Comparison of ENCODE assay signal across 26 mouse cellular contexts in genomic region chr9:8558574-8558973, GRCm38 (mm10). TPM values are rescaled to one million over a fixed set of nuclear protein-coding genes. Genes with fewer than 3 reads are reported as not detected.
DNase-seq lines count a peak whose midpoint lies in the region; ATAC-seq and TF ChIP-seq lines count a peak whose summit lies in the region.
"Had no signal": no experiment of that assay in that cellular context is flagged by ENCODE, and none has a peak within 500 bp of the region (broad histone marks: within the 10 kb centered on the region; RNA-seq: fewer than 3 reads in every experiment).

No protein-coding gene starts in this region.

- no peak overlapping the region for H3K4me3 ChIP-seq in embryonic facial prominence, embryonic 14.5 days (ENCODE audit: low read depth, low read length)
- H3K4me3 ChIP-seq in embryonic facial prominence, embryonic 10.5 days = no peak overlapping the region
- H3K4me3 ChIP-seq in kidney, postnatal 0 days (replicated peaks; ENCODE audit: low read depth, low read length) = no peak overlapping the region
- no peak overlapping the region for H3K4me3 ChIP-seq in kidney, embryonic 16.5 days (ENCODE audit: low read length)
- no peak overlapping the region for H3K4me3 ChIP-seq in lung, postnatal 0 days (ENCODE audit: low read depth, low read length)
- H3K4me3 ChIP-seq: embryonic facial prominence, embryonic 12.5 days; erythroblast, embryonic 14.5 days; forebrain, embryonic 12.5 days; forebrain, embryonic 15.5 days; heart, embryonic 12.5 days; heart, embryonic 15.5 days; hindbrain, embryonic 10.5 days; hindbrain, embryonic 15.5 days had no signal

- DNase-seq in embryonic facial prominence, embryonic 14.5 days (ENCODE audit: low spot score) = peak; percentile 5
- DNase-seq in embryonic facial prominence, embryonic 10.5 days (ENCODE audit: low spot score) = no peak
- peak; percentile 3 for DNase-seq in kidney, postnatal 0 days (ENCODE audit: low spot score)
- DNase-seq in lung, postnatal 0 days (ENCODE audit: low spot score) = peak; percentile 36
- no peak for DNase-seq in lung, postnatal 25 days (ENCODE audit: low spot score)
- DNase-seq: adrenal gland, adult 8-10 months; adrenal gland, postnatal 25 days; cerebellum, adult 11-12 months; cerebellum, adult 8-10 months; cerebellum, postnatal 10 days; cerebellum, postnatal 36 days; gastrocnemius, postnatal 25 days; heart, adult 18-20 months; heart, postnatal 10 days; heart, postnatal 36 days had no signal

- no peak for TF ChIP-seq CTCF in kidney, postnatal 0 days (IDR thresholded peaks at IDR 0.05; ENCODE audit: low read depth)
- TF ChIP-seq CTCF in lung, postnatal 0 days (IDR thresholded peaks at IDR 0.05) = no peak

- no peaks in the 10 kb centered on the region for H3K4me1 ChIP-seq in embryonic facial prominence, embryonic 14.5 days (ENCODE audit: control insufficient read depth, insufficient read depth, low read length)
- no peaks in the 10 kb centered on the region for H3K4me1 ChIP-seq in embryonic facial prominence, embryonic 10.5 days
- H3K4me1 ChIP-seq in kidney, postnatal 0 days (replicated peaks; ENCODE audit: insufficient read depth, low read length) = no peaks in the 10 kb centered on the region
- H3K4me1 ChIP-seq in kidney, embryonic 16.5 days (ENCODE audit: insufficient read depth, low read length) = no peaks in the 10 kb centered on the region
- no peaks in the 10 kb centered on the region for H3K4me1 ChIP-seq in lung, postnatal 0 days (ENCODE audit: insufficient read depth, low read depth, low read length)
- H3K4me1 ChIP-seq: embryonic facial prominence, embryonic 12.5 days; forebrain, embryonic 12.5 days; forebrain, embryonic 15.5 days; heart, embryonic 12.5 days; heart, embryonic 15.5 days; hindbrain, embryonic 10.5 days; hindbrain, embryonic 15.5 days had no signal

- ATAC-seq in embryonic facial prominence, embryonic 14.5 days (ENCODE audit: low read depth) = no peak
- ATAC-seq in kidney, postnatal 0 days (replicated peaks; ENCODE audit: low FRiP score, low read depth) = no peak
- ATAC-seq in kidney, embryonic 16.5 days (ENCODE audit: low FRiP score, low TSS enrichment) = no peak
- peak; percentile 74 for ATAC-seq in lung, postnatal 0 days
- ATAC-seq: activated CD4-positive, CD25-positive, alpha-beta regulatory T cell, adult 4 months; CD4-positive, CD25-positive, alpha-beta regulatory T cell, adult 4 months; forebrain, embryonic 15.5 days had no signal

- H3K27ac ChIP-seq in embryonic facial prominence, embryonic 14.5 days (replicated peaks; ENCODE audit: low read depth, low read length) = no peak overlapping the region
- H3K27ac ChIP-seq in embryonic facial prominence, embryonic 10.5 days (replicated peaks) = no peak overlapping the region
- no peak overlapping the region for H3K27ac ChIP-seq in kidney, postnatal 0 days
- no peak overlapping the region for H3K27ac ChIP-seq in kidney, embryonic 16.5 days (ENCODE audit: low read length)
- no peak overlapping the region for H3K27ac ChIP-seq in lung, postnatal 0 days (ENCODE audit: low read length)
- H3K27ac ChIP-seq: embryonic facial prominence, embryonic 12.5 days; forebrain, embryonic 12.5 days; forebrain, embryonic 15.5 days; heart, embryonic 15.5 days; hindbrain, embryonic 10.5 days; hindbrain, embryonic 15.5 days had no signal

- no peak for TF ChIP-seq EP300 in lung, postnatal 0 days (IDR thresholded peaks at IDR 0.05)

- no peaks in the 10 kb centered on the region for H3K27me3 ChIP-seq in embryonic facial prominence, embryonic 14.5 days (replicated peaks; ENCODE audit: control insufficient read depth, insufficient read depth, low read length)
- no peaks in the 10 kb centered on the region for H3K27me3 ChIP-seq in embryonic facial prominence, embryonic 10.5 days (replicated peaks; ENCODE audit: low read depth, poor library complexity, severe bottlenecking)
- no peaks in the 10 kb centered on the region for H3K27me3 ChIP-seq in kidney, postnatal 0 days (ENCODE audit: insufficient read depth, low read length)
- H3K27me3 ChIP-seq in kidney, embryonic 16.5 days (ENCODE audit: insufficient read depth, low read length) = no peaks in the 10 kb centered on the region
- no peaks in the 10 kb centered on the region for H3K27me3 ChIP-seq in lung, postnatal 0 days (replicated peaks; ENCODE audit: insufficient read depth, low read length)
- H3K27me3 ChIP-seq: embryonic facial prominence, embryonic 12.5 days; forebrain, embryonic 12.5 days; forebrain, embryonic 15.5 days; heart, embryonic 12.5 days; heart, embryonic 15.5 days; hindbrain, embryonic 15.5 days had no signal

- H3K9ac ChIP-seq in embryonic facial prominence, embryonic 14.5 days (ENCODE audit: low read depth, low read length) = no peak overlapping the region
- no peak overlapping the region for H3K9ac ChIP-seq in kidney, postnatal 0 days (ENCODE audit: low read depth, low read length)
- H3K9ac ChIP-seq in kidney, embryonic 16.5 days (replicated peaks; ENCODE audit: low read length) = no peak overlapping the region
- no peak overlapping the region for H3K9ac ChIP-seq in lung, postnatal 0 days (replicated peaks; ENCODE audit: low read depth)
- H3K9ac ChIP-seq: embryonic facial prominence, embryonic 12.5 days; forebrain, embryonic 12.5 days; forebrain, embryonic 15.5 days; heart, embryonic 12.5 days; heart, embryonic 15.5 days; hindbrain, embryonic 15.5 days had no signal

- no peak overlapping the region for H3K4me2 ChIP-seq in embryonic facial prominence, embryonic 14.5 days (ENCODE audit: low read depth, low read length)
- no peak overlapping the region for H3K4me2 ChIP-seq in kidney, postnatal 0 days (ENCODE audit: low read length)
- H3K4me2 ChIP-seq in kidney, embryonic 16.5 days (replicated peaks; ENCODE audit: low read depth, low read length) = no peak overlapping the region
- no peak overlapping the region for H3K4me2 ChIP-seq in lung, postnatal 0 days (replicated peaks; ENCODE audit: low read depth, low read length)
- H3K4me2 ChIP-seq: embryonic facial prominence, embryonic 12.5 days; forebrain, embryonic 12.5 days; forebrain, embryonic 15.5 days; heart, embryonic 12.5 days; heart, embryonic 15.5 days; hindbrain, embryonic 15.5 days had no signal

- H3K9me3 ChIP-seq in embryonic facial prominence, embryonic 14.5 days (ENCODE audit: control insufficient read depth, low read length) = no peaks in the 10 kb centered on the region
- no peaks in the 10 kb centered on the region for H3K9me3 ChIP-seq in embryonic facial prominence, embryonic 10.5 days
- H3K9me3 ChIP-seq in kidney, postnatal 0 days (replicated peaks; ENCODE audit: low read length) = no peaks in the 10 kb centered on the region
- H3K9me3 ChIP-seq in kidney, embryonic 16.5 days (ENCODE audit: low read length) = no peaks in the 10 kb centered on the region
- no peaks in the 10 kb centered on the region for H3K9me3 ChIP-seq in lung, postnatal 0 days (ENCODE audit: low read length)
- H3K9me3 ChIP-seq: embryonic facial prominence, embryonic 12.5 days; forebrain, embryonic 12.5 days; forebrain, embryonic 15.5 days; heart, embryonic 12.5 days; heart, embryonic 15.5 days; hindbrain, embryonic 10.5 days; hindbrain, embryonic 15.5 days had no signal

- H3K36me3 ChIP-seq in embryonic facial prominence, embryonic 14.5 days (ENCODE audit: control insufficient read depth, insufficient read depth, low read length) = no peaks in the 10 kb centered on the region
- H3K36me3 ChIP-seq in embryonic facial prominence, embryonic 10.5 days (replicated peaks) = no peaks in the 10 kb centered on the region
- no peaks in the 10 kb centered on the region for H3K36me3 ChIP-seq in kidney, postnatal 0 days (ENCODE audit: insufficient read depth, low read length)
- no peaks in the 10 kb centered on the region for H3K36me3 ChIP-seq in kidney, embryonic 16.5 days (ENCODE audit: insufficient read depth, low read length)
- H3K36me3 ChIP-seq in lung, postnatal 0 days (ENCODE audit: insufficient read depth, low read length) = no peaks in the 10 kb centered on the region
- H3K36me3 ChIP-seq: embryonic facial prominence, embryonic 12.5 days; forebrain, embryonic 12.5 days; forebrain, embryonic 15.5 days; heart, embryonic 12.5 days; heart, embryonic 15.5 days; hindbrain, embryonic 10.5 days; hindbrain, embryonic 15.5 days had no signal

- 46% methylated on average over 1 of the region's 1 CpGs for WGBS in embryonic facial prominence, embryonic 14.5 days
- WGBS in embryonic facial prominence, embryonic 10.5 days = 69% methylated on average over 1 of the region's 1 CpGs
- 44% methylated on average over 1 of the region's 1 CpGs for WGBS in kidney, postnatal 0 days
- 55% methylated on average over 1 of the region's 1 CpGs for WGBS in kidney, embryonic 16.5 days
- 59% methylated on average over 1 of the region's 1 CpGs for WGBS in lung, postnatal 0 days

RNA-seq across cellular contexts. Expression of gene Trpc6, which starts 14.6 kb away (rescaled TPM):
- 0.88 and 0.89 TPM in 2 replicates for polyA plus RNA-seq in embryonic facial prominence, embryonic 14.5 days (2014; fragmentation: Nextera tagmentation; extraction: Ambion mirVana)
- polyA plus RNA-seq in embryonic facial prominence, embryonic 10.5 days (2016; fragmentation: Nextera tagmentation; extraction: Ambion mirVana) = 1.5 and 1.6 TPM in 2 replicates
- 0.89 and 0.98 TPM in 2 replicates for polyA plus RNA-seq in kidney, postnatal 0 days (2015; fragmentation: Nextera tagmentation; extraction: Ambion mirVana)
- 1.1 and 1.3 TPM in 2 replicates for polyA plus RNA-seq in kidney, embryonic 16.5 days (2015; fragmentation: Nextera tagmentation; extraction: Ambion mirVana)
- polyA plus RNA-seq in lung, postnatal 0 days (2015; fragmentation: Nextera tagmentation; extraction: Ambion mirVana) = 11.6 and 13.3 TPM in 2 replicates
- polyA plus RNA-seq: activated CD4-positive, CD25-positive, alpha-beta regulatory T cell, adult 4 months; CD4-positive, CD25-positive, alpha-beta regulatory T cell, adult 4 months had no signal

Comparison
In these comparisons a context has a peak if more than half of its experiments do, and no peak if none do; other contexts are left out.
1. DNase-seq: peak in embryonic facial prominence, embryonic 14.5 days (single experiment), kidney, postnatal 0 days (single experiment) and lung, postnatal 0 days (single experiment); none in embryonic facial prominence, embryonic 10.5 days (single experiment) and lung, postnatal 25 days (single experiment).